Mouse (Mus musculus) forebrain, embryonic 11.5 days (tissue): ENCODE measurements around the gene Sacs. TPM values are rescaled to one million over a fixed set of nuclear protein-coding genes. Genes with fewer than 3 reads are reported as not detected.

Source experiments
- ATAC-seq: fragments of 200-750 bp; cut with Nextera tagmentation; replicated peaks from 2 replicates; pipeline ENCODE4 v1.8.0; 2017; ENCODE audit warnings: moderate TSS enrichment; ENCODE audit not compliant: low FRiP score
- DNase-seq: peaks from one replicate; pipeline ENCODE4 v3.0.0-alpha.2; 2017; ENCODE audit warnings: low spot score
- H3K27ac ChIP-seq: fragments of 300-500 bp; sonication (generic); 2 replicates; pipeline ENCODE4 v1.5.1; 2014; ENCODE audit warnings: low read depth, low read length
- H3K27me3 ChIP-seq: fragments of 300-500 bp; sonication (generic); 2 replicates; pipeline ENCODE4 v1.6.1; 2014; ENCODE audit warnings: mild to moderate bottlenecking, low read length, mixed read lengths; ENCODE audit not compliant: control insufficient read depth, insufficient read depth
- H3K36me3 ChIP-seq: fragments of 300-500 bp; sonication (generic); 2 replicates; pipeline ENCODE4 v1.6.1; 2014; ENCODE audit warnings: mild to moderate bottlenecking, low read length, moderate library complexity, mixed read lengths; ENCODE audit not compliant: control insufficient read depth, insufficient read depth
- H3K4me1 ChIP-seq: fragments of 300-500 bp; sonication (generic); replicated peaks from 2 replicates; pipeline ENCODE4 v1.6.1; 2014; ENCODE audit warnings: low read length, mixed read lengths; ENCODE audit not compliant: control insufficient read depth, insufficient read depth
- H3K4me2 ChIP-seq: fragments of 300-500 bp; sonication (generic); 2 replicates; pipeline ENCODE4 v1.6.1; 2014; ENCODE audit warnings: low read depth, mild to moderate bottlenecking, low read length, moderate library complexity, mixed read lengths; ENCODE audit not compliant: severe bottlenecking
- H3K4me3 ChIP-seq: fragments of 300-500 bp; sonication (generic); 2 replicates; pipeline ENCODE4 v1.5.1; 2014; ENCODE audit warnings: low read depth, low read length
- H3K9ac ChIP-seq: fragments of 300-500 bp; sonication (generic); 2 replicates; pipeline ENCODE4 v1.6.1; 2014; ENCODE audit warnings: low read length
- H3K9me3 ChIP-seq: fragments of 300-500 bp; sonication (generic); 2 replicates; pipeline ENCODE4 v1.6.1; 2016; ENCODE audit warnings: low read length, mixed read lengths; ENCODE audit not compliant: control insufficient read depth
- WGBS: fragments of 180-500 bp; shearing (Covaris S2); extraction: QIAGEN DNeasy Blood & Tissue Kit; methylation state at CpG from one replicate; pipeline ENCODE4 v1.1.7; 2014; 5-methylcytosine and 5-hydroxymethylcytosine counted together
- polyA plus RNA-seq: library from polyadenylated mRNA; unstranded; fragments of >200 nt; fragmentation: Nextera tagmentation; extraction: Ambion mirVana; gene quantifications from 2 replicates; pipeline ENCODE4 v1.2.1, GENCODE M21; 2014

Gene Sacs
- polyA plus RNA-seq, 1 experiment from 2014 or later, result 6.0 TPM

DNA sequence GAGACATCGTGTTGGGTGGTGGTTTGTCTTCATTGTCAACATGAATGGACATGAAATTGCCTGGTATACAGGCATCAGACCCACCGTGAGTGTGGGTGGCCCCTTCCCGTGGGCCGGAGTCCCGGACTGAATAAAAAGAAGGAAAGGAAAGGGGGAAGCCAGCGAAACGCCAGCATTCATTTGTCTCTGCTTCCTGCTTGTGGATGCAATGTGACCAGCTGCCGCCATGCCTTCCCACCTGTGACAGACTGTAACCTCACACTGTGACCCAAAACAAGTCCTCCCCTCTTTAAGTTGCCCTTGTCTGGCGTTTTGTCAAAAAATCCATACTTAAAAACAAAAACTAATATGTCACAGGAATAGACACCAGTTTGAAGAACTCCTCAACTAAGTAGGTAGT is 27.7 kb downstream of the Sacs start:
- Histone ChIP-seq H3K4me3 (no peak overlapping the region), H3K4me1 (no peaks in the 10 kb centered on the region), H3K9me3 (no peaks in the 10 kb centered on the region), H3K9ac (no peak overlapping the region), H3K36me3 (no peaks in the 10 kb centered on the region), H3K4me2 (no peak overlapping the region), H3K27me3 (no peaks in the 10 kb centered on the region), H3K27ac (no peak overlapping the region)
- ATAC-seq, result no peak
- 81% methylated on average over 9 of the region's 9 CpGs for WGBS
- no peak for DNase-seq

DNA sequence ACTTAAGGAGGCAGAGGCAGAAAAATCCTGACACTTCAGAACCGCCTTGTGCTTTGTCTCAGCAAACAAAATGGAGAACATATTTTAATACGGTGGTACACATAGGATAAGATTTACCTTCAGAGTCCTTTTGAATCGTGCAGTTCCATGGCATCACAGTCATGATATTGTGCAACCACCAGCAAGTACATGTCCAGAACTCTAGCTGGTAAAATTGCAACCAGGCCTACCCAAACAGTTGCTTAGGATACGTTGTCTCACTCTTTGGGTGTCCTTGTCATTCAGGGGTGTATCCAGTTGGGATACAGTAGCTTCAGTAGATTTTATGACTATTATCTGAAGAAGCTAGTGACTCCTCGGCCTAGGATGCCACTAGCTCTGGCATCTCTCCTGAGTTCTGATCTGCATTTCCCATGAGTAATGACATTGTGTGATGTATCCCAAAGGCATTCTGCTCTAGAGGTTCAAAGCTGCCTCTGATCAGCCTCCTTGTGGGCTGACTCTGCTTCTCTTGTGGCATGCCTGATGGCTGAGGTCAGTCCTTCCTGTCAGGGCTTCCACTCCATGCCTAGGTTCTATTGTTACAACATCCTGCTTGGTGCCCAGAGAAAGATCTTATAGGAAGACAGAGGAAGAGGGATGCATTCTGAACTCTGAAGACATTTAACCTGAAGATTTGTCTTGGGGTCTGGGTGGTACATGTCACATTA is 33.2 kb downstream of the Sacs start:
- Histone ChIP-seq H3K4me3 (no peak overlapping the region), H3K36me3 (no peaks in the 10 kb centered on the region; the same call in 1 of the 2 replicates), H3K9ac (no peak overlapping the region), H3K27me3 (no peaks in the 10 kb centered on the region), H3K4me2 (no peak overlapping the region), H3K4me1 (no peaks in the 10 kb centered on the region; the same call in 1 of the 2 replicates), H3K27ac (no peak overlapping the region), H3K9me3 (no peaks in the 10 kb centered on the region)
- DNase-seq (no peak), ATAC-seq (no peak)
- 94% methylated on average over 5 of the region's 5 CpGs for WGBS

DNA sequence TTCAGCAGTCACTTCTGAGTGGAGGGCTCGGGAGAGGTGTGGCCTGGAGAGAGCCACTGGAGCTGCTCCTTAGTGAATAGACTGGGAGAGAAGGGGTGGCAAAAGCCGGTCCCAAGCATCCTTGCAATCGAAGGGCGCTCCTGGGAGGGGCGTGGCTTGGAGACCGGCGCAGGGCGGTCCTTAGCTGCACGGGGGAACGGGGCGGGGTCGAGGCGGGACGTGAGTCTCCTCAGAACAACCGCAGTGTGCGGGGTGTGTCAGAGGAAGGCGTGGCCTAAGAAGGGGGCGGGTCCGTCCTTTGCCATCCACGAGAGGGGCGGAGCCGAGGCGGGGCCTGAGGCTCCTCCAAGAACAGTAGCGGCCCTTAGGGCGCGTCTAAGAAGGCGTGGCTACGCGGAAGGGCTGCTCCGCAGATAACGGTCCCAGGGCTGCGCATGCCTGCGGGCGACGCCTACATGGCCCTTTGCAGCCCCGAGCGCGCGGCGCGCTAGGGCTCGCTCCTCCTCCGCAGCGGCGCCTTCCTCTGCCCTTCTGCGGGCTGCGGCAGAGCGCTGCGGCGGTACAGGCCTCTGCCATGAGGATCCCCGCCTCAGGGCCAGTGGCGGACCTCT is 34.4 kb downstream of the Sacs start:
- ATAC-seq (peak; percentile 98), DNase-seq (peak; percentile 100)
- Histone ChIP-seq H3K4me3 (peak overlapping the region; percentile 73), H3K27ac (peak overlapping the region; percentile 87), H3K4me2 (peak overlapping the region; percentile 61), H3K36me3 (no peaks in the 10 kb centered on the region; the same call in 1 of the 2 replicates), H3K9me3 (no peaks in the 10 kb centered on the region), H3K27me3 (no peaks in the 10 kb centered on the region), H3K9ac (peak overlapping the region; percentile 89), H3K4me1 (no peaks in the 10 kb centered on the region; the same call in 1 of the 2 replicates)
- under 1% methylated on average over 52 of the region's 52 CpGs for WGBS

DNA sequence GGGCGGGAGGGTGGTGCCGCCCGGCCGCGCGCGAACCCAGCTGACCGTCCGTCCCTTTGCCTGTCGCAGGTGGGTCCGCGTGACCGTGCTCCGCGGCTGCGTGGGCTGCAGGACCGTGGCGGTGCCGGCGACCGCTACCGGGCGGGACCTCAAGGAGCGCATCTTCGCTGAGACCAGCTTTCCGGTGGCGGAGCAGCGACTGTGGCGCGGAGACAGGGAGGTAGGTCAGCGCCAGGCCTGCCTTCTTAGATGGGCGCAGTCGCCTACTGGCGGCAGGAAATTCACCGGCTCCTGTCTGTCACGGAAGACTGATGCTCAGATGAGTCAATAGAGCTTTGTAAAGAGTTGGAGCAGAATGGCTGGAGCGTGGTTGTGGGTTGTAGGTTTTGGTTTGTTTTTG is 35.0 kb downstream of the Sacs start:
- Histone ChIP-seq H3K4me2 (peak overlapping the region; percentile 61), H3K27me3 (no peaks in the 10 kb centered on the region), H3K9me3 (no peaks in the 10 kb centered on the region), H3K27ac (peak overlapping the region; percentile 87), H3K36me3 (no peaks in the 10 kb centered on the region; the same call in 1 of the 2 replicates), H3K4me1 (no peaks in the 10 kb centered on the region; the same call in 1 of the 2 replicates), H3K4me3 (peak overlapping the region; percentile 73), H3K9ac (peak overlapping the region; percentile 89)
- WGBS, result 0% methylated on average over 36 of the region's 37 CpGs
- ATAC-seq, result peak; percentile 51
- no peak for DNase-seq

DNA sequence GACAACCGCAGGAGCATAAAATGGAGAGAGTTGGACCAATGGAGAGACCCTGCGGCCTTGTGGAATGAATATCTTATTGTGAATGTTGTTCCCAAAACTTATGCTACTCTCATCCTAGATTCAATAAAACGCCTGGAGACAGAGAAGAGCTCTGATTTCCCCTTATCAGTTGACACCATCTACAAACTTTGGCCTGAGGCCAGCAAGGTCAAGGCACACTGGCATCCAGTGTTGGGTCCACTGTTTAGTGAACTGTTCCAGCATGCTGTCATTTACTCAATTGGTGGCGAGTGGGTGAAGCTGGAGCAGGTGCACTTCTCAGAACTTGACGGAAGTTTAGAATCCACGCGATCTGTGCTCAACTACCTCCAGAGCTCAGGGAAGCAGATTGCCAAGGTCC is 53.6 kb downstream of the Sacs start:
- H3K9ac ChIP-seq, result no peak overlapping the region
- no peaks in the 10 kb centered on the region for H3K9me3 ChIP-seq
- no peak overlapping the region for H3K4me2 ChIP-seq
- DNase-seq (no peak), ATAC-seq (no peak)
- no peaks in the 10 kb centered on the region for H3K27me3 ChIP-seq
- H3K4me3 ChIP-seq, result no peak overlapping the region
- no peaks in the 10 kb centered on the region for H3K4me1 ChIP-seq
- WGBS, result 88% methylated on average over 7 of the region's 7 CpGs
- H3K27ac ChIP-seq, result no peak overlapping the region
- peaks cover 3% of the 10 kb centered on the region; the same call in 1 of the 2 replicates for H3K36me3 ChIP-seq

DNA sequence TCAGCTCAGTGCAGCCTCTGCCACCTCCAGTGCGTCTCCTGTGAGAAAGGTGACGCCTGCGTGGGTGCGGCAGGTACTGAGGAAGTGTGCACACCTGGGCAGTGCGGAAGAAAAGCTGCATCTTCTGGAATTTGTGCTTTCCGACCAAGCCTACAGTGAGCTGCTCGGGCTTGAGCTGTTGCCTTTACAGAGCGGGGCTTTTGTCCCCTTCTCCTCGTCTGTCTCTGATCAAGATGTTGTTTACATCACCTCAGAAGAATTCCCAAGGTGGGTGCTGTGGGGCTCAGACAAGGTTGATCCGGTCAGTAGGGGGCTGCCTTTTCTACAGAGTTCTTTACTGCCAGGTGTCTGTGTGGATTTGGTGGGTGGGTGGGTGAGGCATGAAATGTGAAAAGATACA is 54.1 kb downstream of the Sacs start:
- no peak overlapping the region for H3K4me3 ChIP-seq
- H3K9ac ChIP-seq, result no peak overlapping the region
- no peak overlapping the region for H3K4me2 ChIP-seq
- H3K9me3 ChIP-seq, result no peaks in the 10 kb centered on the region
- H3K27ac ChIP-seq, result no peak overlapping the region
- H3K27me3 ChIP-seq, result no peaks in the 10 kb centered on the region
- 85% methylated on average over 10 of the region's 10 CpGs for WGBS
- no peaks in the 10 kb centered on the region for H3K4me1 ChIP-seq
- no peak for DNase-seq
- H3K36me3 ChIP-seq, result peaks cover 3% of the 10 kb centered on the region; the same call in 1 of the 2 replicates
- ATAC-seq, result no peak

DNA sequence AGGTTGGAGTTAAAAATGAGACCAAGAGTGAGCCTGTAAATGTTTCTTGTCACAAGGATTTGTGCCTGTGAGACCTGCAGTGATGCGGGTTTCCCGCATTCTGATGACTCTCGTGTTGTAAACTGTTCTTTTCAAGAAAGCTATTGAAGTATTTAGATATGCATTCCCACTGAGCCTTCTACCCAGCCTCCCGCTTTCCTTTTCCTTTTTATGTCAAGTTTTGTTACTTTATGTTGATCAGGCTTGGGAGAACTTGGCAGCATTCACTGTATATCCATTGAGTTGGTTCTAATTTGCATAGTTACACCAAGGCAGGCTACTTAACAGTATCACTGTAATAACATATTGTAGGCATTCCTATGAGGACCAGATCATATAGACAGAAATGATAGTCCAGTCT is 56.2 kb downstream of the Sacs start:
- Histone ChIP-seq H3K9ac (no peak overlapping the region), H3K4me3 (no peak overlapping the region), H3K4me2 (no peak overlapping the region), H3K4me1 (no peaks in the 10 kb centered on the region), H3K27ac (no peak overlapping the region), H3K27me3 (no peaks in the 10 kb centered on the region), H3K9me3 (no peaks in the 10 kb centered on the region), H3K36me3 (peaks cover 3% of the 10 kb centered on the region; the same call in 1 of the 2 replicates)
- no peak for DNase-seq
- no peak for ATAC-seq
- WGBS, result 88% methylated on average over 4 of the region's 4 CpGs

DNA sequence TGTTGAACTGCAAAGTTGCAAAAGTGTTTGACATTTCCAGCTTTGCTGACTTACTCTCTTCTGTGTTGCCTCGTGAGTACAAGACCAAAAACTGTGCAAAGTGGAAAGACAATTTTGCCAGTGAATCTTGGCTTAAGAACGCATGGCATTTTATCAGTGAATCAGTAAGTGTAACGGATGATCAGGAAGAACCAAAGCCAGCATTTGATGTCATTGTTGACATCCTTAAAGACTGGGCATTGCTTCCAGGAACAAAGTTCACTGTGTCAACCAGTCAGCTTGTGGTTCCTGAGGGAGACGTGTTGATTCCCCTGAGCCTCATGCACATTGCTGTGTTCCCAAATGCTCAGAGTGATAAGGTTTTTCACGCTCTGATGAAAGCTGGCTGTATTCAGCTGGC is 71.9 kb downstream of the Sacs start:
- Histone ChIP-seq H3K27ac (no peak overlapping the region), H3K27me3 (no peaks in the 10 kb centered on the region), H3K9ac (no peak overlapping the region), H3K36me3 (peaks cover 12% of the 10 kb centered on the region; the same call in 1 of the 2 replicates), H3K9me3 (no peaks in the 10 kb centered on the region; the same call in 1 of the 2 replicates), H3K4me2 (no peak overlapping the region), H3K4me3 (no peak overlapping the region), H3K4me1 (no peaks in the 10 kb centered on the region)
- 96% methylated on average over 5 of the region's 5 CpGs for WGBS
- no peak for DNase-seq
- no peak for ATAC-seq
